Mouse (Mus musculus): Measurements from ENCODE around the gene Acod1. TPM values are rescaled to one million over a fixed set of nuclear protein-coding genes. Genes with fewer than 3 reads are reported as not detected.
A peak's percentile ranks its signal among the peaks of the same experiment; 100 is the strongest.

Gene Acod1
- not detected in 2 replicates for polyA plus RNA-seq (2016; fragmentation: Nextera tagmentation; extraction: Ambion mirVana)

DNA sequence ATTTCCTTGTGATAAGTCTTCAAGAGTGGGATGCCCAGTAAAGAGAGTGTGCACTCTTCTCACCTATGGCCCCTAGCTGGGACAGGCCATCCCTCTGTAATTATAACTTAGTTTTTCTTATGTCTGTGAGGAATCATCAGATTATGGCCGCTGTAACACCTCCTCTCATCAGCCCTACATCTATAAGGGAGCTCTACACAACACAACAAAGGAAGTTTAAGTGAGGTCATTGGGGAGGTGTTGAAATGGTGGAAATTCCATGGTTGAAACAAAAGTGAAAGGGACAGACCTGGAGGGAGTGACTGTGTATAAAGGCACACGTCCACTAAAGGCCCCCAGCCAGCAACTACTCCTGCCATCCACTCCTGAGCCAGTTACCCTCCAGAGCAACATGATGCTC, at the start of gene Acod1:
Acod1 (plus strand) TSS at position 301 of the 400 bp plus-strand sequence.
- no peak within 1 kb of the TSS for H3K4me2 ChIP-seq (replicated peaks)
- H3K9ac ChIP-seq: no peak within 1 kb of the TSS
- no peaks in the 10 kb centered on the region for H3K27me3 ChIP-seq
- no peaks in the 10 kb centered on the region for H3K36me3 ChIP-seq
- no peak within 1 kb of the TSS for H3K27ac ChIP-seq
- ATAC-seq (ENCODE audit: low FRiP score): no peak
- peaks cover 4% of the 10 kb centered on the region; the same call in 1 of the 2 replicates for H3K4me1 ChIP-seq
- 79% methylated on average over 2 of the region's 2 CpGs for WGBS
- no peak within 1 kb of the TSS for H3K4me3 ChIP-seq
- H3K9me3 ChIP-seq (replicated peaks): no peaks in the 10 kb centered on the region

DNA sequence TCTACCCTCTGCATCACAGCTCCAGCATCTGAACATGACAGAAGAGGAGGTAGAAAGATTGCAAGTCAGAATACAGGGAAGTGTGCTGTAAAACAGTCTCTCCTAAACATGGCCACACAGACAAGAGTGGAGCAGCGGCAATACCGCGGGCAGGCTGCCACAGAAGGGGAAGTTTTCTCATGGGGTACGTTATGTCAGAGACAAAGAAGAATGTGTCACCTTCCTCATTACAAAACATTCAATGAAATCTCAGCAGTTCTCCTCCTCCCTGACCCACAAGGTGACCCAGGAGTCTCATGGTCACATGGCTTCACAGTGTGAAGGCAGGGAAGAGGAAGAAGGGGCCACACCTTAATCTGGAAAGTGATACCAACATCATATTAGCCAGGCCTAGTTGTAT, 39.0 kb upstream of the Acod1 start:
- H3K4me1 ChIP-seq: no peaks in the 10 kb centered on the region
- no peaks in the 10 kb centered on the region for H3K27me3 ChIP-seq
- H3K9ac ChIP-seq: no peak overlapping the region
- WGBS: 88% methylated on average over 4 of the region's 4 CpGs
- no peak overlapping the region for H3K4me2 ChIP-seq (replicated peaks)
- H3K36me3 ChIP-seq: no peaks in the 10 kb centered on the region
- no peak overlapping the region for H3K27ac ChIP-seq
- ATAC-seq (ENCODE audit: low FRiP score): no peak
- no peaks in the 10 kb centered on the region for H3K9me3 ChIP-seq (replicated peaks)
- H3K4me3 ChIP-seq: no peak overlapping the region

DNA sequence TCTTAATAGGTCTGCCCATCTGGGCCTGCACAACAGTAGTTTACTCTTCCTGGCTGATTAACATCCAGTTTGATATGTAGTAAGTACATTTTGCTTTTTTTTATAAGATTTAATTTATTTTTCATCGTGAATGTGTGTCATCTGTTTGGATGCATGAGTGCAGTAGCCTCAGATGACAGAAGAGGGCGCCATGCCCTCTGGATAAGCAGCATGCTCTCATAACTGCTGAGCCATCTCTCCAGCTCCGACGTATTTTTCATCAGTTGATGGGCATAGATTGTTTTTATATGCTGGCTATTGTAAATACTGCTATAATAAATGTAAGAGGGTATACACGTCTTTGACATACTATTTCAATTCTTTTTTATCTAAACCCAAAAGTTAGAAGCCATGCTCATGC, 35.0 kb upstream of the Acod1 start:
- 37% methylated on average over 5 of the region's 5 CpGs for WGBS
- no peak overlapping the region for H3K27ac ChIP-seq
- H3K4me1 ChIP-seq: no peaks in the 10 kb centered on the region
- H3K27me3 ChIP-seq: no peaks in the 10 kb centered on the region
- ATAC-seq (ENCODE audit: low FRiP score): no peak
- no peak overlapping the region for H3K4me3 ChIP-seq
- H3K9me3 ChIP-seq (replicated peaks): no peaks in the 10 kb centered on the region
- no peak overlapping the region for H3K9ac ChIP-seq
- no peaks in the 10 kb centered on the region for H3K36me3 ChIP-seq
- no peak overlapping the region for H3K4me2 ChIP-seq (replicated peaks)

DNA sequence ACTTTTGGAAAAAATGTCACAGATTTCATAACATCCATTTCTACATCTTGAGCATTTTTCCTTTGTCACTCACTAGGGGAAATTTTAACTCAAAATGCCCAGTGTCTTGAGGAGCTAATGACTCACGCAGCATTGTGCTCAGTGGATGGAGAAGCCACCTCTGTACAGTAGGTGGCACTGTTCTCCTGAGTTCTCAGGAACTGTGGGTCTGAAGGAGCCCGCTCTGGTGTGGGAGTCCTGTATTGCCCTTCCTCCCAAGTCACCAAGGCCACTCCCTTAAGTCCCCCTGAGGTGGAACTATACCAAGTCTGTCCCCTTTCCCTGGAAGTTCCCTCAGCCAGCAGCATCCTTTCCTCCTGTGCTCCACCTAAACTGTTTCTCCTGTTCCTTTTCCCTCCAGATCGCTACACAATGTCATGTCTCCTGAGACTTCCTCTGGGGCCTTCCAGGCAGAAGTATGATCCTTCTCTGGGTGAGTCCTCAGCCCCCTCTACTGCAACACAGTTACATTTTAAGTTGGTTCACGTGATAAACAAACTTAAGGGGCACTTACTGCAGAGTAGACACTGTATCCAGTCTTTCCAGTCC, 34.1 kb upstream of the Acod1 start:
- Histone ChIP-seq H3K27ac (no peak overlapping the region), H3K4me2 (replicated peaks) (no peak overlapping the region), H3K4me3 (no peak overlapping the region), H3K27me3 (no peaks in the 10 kb centered on the region), H3K36me3 (no peaks in the 10 kb centered on the region), H3K9ac (no peak overlapping the region), H3K9me3 (replicated peaks) (no peaks in the 10 kb centered on the region), H3K4me1 (no peaks in the 10 kb centered on the region)
- peak; percentile 87 for ATAC-seq (ENCODE audit: low FRiP score)
- WGBS: 34% methylated on average over 4 of the region's 4 CpGs

DNA sequence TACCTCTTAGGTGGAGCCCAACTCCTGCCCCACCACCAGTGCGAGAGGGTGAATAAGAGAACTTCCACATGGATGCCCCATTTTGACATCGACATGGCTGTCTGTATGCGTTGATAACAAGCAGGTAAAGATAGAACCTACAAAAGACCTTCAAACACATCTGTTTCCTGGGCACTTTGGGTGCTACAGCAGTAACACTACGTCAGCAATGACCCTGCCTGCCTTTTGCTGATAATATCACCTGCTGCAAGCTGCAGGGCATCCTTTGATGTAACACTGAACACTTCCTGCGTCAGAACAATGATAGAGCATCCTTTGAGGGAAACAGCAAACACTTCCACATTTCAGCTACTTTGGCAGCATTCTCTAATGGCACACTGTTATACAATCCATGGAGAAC, 29.8 kb upstream of the Acod1 start:
- Histone ChIP-seq H3K27ac (no peak overlapping the region), H3K4me1 (no peaks in the 10 kb centered on the region), H3K27me3 (no peaks in the 10 kb centered on the region), H3K36me3 (no peaks in the 10 kb centered on the region), H3K9me3 (replicated peaks) (no peaks in the 10 kb centered on the region), H3K4me3 (no peak overlapping the region), H3K4me2 (replicated peaks) (no peak overlapping the region), H3K9ac (no peak overlapping the region)
- WGBS: 78% methylated on average over 5 of the region's 5 CpGs
- no peak for ATAC-seq (ENCODE audit: low FRiP score)

DNA sequence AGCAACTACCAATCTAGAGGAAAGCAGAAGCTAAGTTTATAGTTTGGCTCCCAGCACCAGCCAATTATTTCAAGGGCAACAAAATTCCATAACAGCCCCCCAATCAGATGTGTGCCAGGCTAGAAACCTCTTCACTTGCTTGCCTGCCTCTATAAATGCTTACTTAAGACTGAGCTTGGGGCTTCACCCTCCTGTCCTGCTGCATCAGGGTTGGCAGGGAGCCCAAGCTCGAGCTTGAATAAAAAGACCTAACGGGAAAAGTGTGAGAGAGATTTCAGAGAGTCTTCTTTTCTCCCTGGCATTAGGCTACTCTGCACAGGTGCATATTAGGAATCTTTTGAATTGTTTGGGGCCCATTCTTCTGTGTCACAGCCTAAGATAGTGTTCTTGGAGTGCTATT, 26.7 kb upstream of the Acod1 start:
- H3K9me3 ChIP-seq (replicated peaks): no peaks in the 10 kb centered on the region
- no peak overlapping the region for H3K27ac ChIP-seq
- no peak overlapping the region for H3K9ac ChIP-seq
- H3K4me2 ChIP-seq (replicated peaks): no peak overlapping the region
- whole genome bisulfite sequencing: 81% methylated on average over 2 of the region's 2 CpGs
- H3K4me1 ChIP-seq: no peaks in the 10 kb centered on the region
- no peaks in the 10 kb centered on the region for H3K36me3 ChIP-seq
- H3K4me3 ChIP-seq: no peak overlapping the region
- no peaks in the 10 kb centered on the region for H3K27me3 ChIP-seq
- ATAC-seq (ENCODE audit: low FRiP score): no peak

DNA sequence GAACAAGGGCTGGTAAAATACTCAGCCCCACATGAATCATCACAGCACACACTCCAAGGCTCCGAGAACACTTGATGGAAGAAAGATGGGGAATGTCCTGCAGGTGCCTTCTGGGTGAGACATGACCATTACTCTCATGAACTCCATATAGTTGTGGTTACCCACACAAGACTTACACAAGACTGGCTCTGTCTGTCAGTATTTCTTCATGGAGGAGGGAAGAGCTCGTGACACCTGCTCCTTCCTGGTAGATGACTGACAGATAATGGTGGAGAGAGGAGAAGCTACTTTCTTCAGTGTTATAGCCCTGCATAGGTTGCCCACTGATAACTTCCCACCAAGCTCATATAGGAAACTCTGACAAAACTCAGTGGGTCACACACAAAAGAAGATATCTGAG, 17.6 kb upstream of the Acod1 start:
- no peak overlapping the region for H3K4me2 ChIP-seq (replicated peaks)
- no peak overlapping the region for H3K9ac ChIP-seq
- ATAC-seq (ENCODE audit: low FRiP score): no peak
- no peak overlapping the region for H3K27ac ChIP-seq
- H3K4me1 ChIP-seq: no peaks in the 10 kb centered on the region
- no peaks in the 10 kb centered on the region for H3K9me3 ChIP-seq (replicated peaks)
- no peaks in the 10 kb centered on the region for H3K36me3 ChIP-seq
- no peak overlapping the region for H3K4me3 ChIP-seq
- WGBS: 83% methylated on average over 2 of the region's 2 CpGs
- H3K27me3 ChIP-seq: no peaks in the 10 kb centered on the region

DNA sequence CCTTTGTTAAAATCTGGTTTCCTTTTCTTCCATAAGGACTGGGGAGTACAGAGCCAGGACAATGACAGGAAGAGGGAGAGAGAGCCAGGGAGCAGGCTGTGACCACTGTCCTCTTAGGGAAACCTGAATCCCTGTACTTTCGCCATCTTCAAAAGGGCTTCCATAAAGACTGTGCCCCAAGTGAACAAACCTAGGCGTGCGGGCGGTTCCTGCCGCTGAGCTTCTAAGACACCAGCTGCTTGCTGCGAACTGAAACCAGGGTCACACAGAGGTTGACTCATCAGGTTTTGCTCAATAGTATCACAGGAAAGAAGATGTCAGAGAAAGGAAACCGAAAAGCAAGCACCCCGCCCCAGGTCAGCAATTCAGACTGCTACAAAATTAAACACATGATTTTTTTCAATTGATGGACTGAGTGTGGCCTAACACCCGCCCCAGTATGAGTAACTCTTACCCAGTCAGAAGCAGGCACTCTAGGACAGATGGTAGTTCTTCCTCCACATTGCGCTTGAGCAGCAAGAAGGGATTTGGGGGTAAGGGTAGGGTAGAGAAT, 13.4 kb upstream of the Acod1 start:
- Histone ChIP-seq H3K27ac (no peak overlapping the region), H3K9ac (no peak overlapping the region), H3K4me1 (no peaks in the 10 kb centered on the region), H3K36me3 (no peaks in the 10 kb centered on the region), H3K9me3 (replicated peaks) (no peaks in the 10 kb centered on the region), H3K4me3 (no peak overlapping the region), H3K4me2 (replicated peaks) (no peak overlapping the region), H3K27me3 (no peaks in the 10 kb centered on the region)
- ATAC-seq (ENCODE audit: low FRiP score): no peak
- 76% methylated on average over 10 of the region's 10 CpGs for WGBS

DNA sequence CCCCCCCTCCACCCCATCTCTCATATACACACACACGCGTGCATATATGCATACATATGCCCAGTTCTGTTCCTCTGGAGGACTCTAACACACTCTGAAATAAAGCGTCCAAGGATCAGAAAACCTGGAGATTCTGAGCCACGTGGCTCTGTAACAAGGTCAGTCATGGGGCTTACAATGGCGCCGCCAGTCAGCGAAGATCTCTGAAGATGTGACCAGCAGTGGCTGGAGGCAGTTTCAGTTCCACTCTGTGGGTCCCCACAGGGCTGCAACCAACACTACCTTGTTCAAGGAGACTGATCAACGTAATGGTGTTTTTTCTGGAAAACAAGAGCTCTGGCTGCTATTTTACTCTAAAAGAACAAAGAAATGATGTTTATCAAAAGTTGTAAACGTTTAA, 12.7 kb upstream of the Acod1 start:
- no peak overlapping the region for H3K27ac ChIP-seq
- no peaks in the 10 kb centered on the region for H3K9me3 ChIP-seq (replicated peaks)
- H3K4me1 ChIP-seq: no peaks in the 10 kb centered on the region
- no peaks in the 10 kb centered on the region for H3K36me3 ChIP-seq
- no peaks in the 10 kb centered on the region for H3K27me3 ChIP-seq
- 90% methylated on average over 9 of the region's 9 CpGs for WGBS
- H3K9ac ChIP-seq: no peak overlapping the region
- H3K4me3 ChIP-seq: no peak overlapping the region
- no peak overlapping the region for H3K4me2 ChIP-seq (replicated peaks)
- ATAC-seq (ENCODE audit: low FRiP score): no peak

DNA sequence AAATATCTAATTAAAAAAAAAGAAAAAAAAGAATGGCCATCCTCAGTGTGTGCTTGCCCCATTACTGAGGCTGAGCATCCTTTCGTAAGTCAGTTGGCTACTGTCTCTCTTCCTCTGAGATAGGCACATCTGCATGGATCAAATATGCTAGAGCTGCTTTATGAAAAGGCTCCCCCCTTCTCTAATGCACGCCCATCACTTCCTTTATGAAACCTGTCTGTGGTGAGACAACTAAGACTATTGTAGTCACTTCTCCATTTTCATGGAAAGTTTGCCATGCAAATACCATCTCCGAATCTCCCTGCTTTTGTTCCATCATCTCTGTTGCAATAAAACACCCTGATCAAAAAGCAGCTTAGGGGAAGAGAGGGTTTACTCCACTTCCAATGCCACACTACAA, 9.8 kb upstream of the Acod1 start:
- H3K27me3 ChIP-seq: no peaks in the 10 kb centered on the region
- no peak overlapping the region for H3K4me2 ChIP-seq (replicated peaks)
- no peak overlapping the region for H3K9ac ChIP-seq
- WGBS: 74% methylated on average over 3 of the region's 3 CpGs
- no peak for ATAC-seq (ENCODE audit: low FRiP score)
- no peaks in the 10 kb centered on the region for H3K4me1 ChIP-seq
- H3K9me3 ChIP-seq (replicated peaks): no peaks in the 10 kb centered on the region
- H3K36me3 ChIP-seq: no peaks in the 10 kb centered on the region
- no peak overlapping the region for H3K4me3 ChIP-seq
- H3K27ac ChIP-seq: no peak overlapping the region

DNA sequence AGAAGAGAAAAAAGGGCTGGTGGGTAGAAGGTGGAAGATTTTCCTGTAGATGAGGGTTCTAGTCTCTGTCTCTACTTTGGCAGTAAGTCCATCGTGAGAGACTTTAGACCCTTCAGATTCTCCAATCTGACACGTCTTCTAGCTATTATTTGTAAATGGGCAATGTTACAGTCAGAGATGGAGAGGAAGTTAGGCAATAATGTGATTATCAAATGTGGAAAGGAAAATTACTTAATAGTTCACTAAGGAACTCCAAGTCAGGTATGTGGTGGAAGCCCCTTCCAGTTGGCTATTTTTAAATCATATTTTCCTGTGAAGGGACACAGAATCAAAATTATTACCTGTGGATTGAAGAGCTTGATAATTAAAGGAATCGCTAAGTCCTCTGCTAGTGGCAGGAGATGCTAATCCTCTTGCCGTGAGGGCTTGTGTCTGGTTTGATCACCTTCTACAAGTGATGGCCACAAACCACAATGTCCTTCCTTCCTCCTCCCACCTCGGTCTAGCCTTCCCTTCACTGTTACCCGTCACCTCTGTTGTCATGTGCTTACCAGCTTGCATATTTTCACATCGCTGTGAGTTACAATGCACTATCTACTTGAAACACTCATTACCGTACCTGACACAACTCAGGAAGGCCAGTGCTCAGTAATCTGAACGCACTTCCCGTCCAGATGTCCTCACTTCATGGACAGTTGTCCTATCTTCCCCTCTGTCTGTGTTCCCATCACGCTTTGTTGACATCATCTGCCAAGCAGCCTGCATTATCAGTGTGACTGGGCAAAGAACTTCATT, 1.7 kb downstream of the Acod1 start:
- Histone ChIP-seq H3K9ac (no peak overlapping the region), H3K27me3 (no peaks in the 10 kb centered on the region), H3K4me3 (no peak overlapping the region), H3K4me1 (peaks cover 4% of the 10 kb centered on the region; the same call in 1 of the 2 replicates), H3K4me2 (replicated peaks) (no peak overlapping the region), H3K9me3 (replicated peaks) (no peaks in the 10 kb centered on the region), H3K27ac (no peak overlapping the region), H3K36me3 (no peaks in the 10 kb centered on the region)
- ATAC-seq (ENCODE audit: low FRiP score): no peak
- 90% methylated on average over 11 of the region's 11 CpGs for WGBS

DNA sequence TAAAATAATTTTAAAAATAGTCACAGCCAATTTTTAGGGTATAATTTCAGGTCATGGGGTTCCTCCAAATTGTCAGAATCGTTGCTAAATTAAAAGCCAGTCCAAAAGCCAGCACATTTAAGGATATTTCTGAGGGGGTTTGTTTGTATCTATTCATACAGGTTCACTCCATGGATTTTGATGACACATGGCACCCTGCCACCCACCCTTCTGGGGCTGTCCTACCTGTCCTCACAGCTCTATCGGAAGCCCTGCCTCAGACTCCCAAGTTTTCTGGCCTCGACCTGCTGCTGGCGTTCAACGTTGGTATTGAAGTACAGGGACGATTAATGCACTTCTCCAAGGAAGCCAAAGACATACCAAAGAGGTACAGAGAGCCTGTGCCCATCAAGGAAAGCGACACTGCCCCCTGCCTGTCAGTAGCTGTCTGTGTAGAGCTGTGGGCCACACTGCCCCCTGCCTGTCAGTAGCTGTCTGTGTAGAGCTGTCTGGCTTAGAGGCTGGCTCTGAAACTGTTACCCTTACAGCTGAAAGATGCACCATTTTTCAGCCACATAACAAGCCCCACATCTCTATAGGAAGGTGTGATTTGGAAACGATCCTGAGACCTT, 4.5 kb downstream of the Acod1 start:
- Histone ChIP-seq H3K4me2 (replicated peaks) (no peak overlapping the region), H3K4me3 (no peak overlapping the region), H3K9ac (no peak overlapping the region), H3K27ac (no peak overlapping the region), H3K27me3 (no peaks in the 10 kb centered on the region), H3K4me1 (peaks cover 4% of the 10 kb centered on the region; the same call in 1 of the 2 replicates), H3K9me3 (replicated peaks) (no peaks in the 10 kb centered on the region), H3K36me3 (no peaks in the 10 kb centered on the region)
- 39% methylated on average over 8 of the region's 8 CpGs for WGBS
- peak; percentile 81 for ATAC-seq (ENCODE audit: low FRiP score)

Measured in hindbrain, embryonic 12.5 days (tissue).